Mouse (Mus musculus) yolk sac, embryonic 10.5 days (tissue): ENCODE measurements around the gene Ubl3.

Experiments used
- DNase-seq: peaks from one replicate; pipeline ENCODE4 v3.0.0-alpha.2; 2017; ENCODE audit warnings: low spot score

Ubl3 gene

GRCm38 (mm10) chr5:148474346-148474745 is 78.2 kb downstream of the Ubl3 start:
- DNase-seq: no peak

GRCm38 (mm10) chr5:148468626-148469441 is 83.8 kb downstream of the Ubl3 start:
- DNase-seq: no peak

- DNase-seq: no peak
Observed at GRCm38 (mm10) chr5:148466933-148467607, 85.5 kb downstream of the Ubl3 start.

GRCm38 (mm10) chr5:148466116-148466515 is 86.5 kb downstream of the Ubl3 start:
- no peak for DNase-seq

GRCm38 (mm10) chr5:148465091-148465490 is 87.5 kb downstream of the Ubl3 start:
- no peak for DNase-seq

- no peak for DNase-seq
Observed at GRCm38 (mm10) chr5:148464489-148464888, 88.1 kb downstream of the Ubl3 start.

GRCm38 (mm10) chr5:148463783-148464294 is 88.8 kb downstream of the Ubl3 start:
- DNase-seq: no peak
